In the genomic region with DNA sequence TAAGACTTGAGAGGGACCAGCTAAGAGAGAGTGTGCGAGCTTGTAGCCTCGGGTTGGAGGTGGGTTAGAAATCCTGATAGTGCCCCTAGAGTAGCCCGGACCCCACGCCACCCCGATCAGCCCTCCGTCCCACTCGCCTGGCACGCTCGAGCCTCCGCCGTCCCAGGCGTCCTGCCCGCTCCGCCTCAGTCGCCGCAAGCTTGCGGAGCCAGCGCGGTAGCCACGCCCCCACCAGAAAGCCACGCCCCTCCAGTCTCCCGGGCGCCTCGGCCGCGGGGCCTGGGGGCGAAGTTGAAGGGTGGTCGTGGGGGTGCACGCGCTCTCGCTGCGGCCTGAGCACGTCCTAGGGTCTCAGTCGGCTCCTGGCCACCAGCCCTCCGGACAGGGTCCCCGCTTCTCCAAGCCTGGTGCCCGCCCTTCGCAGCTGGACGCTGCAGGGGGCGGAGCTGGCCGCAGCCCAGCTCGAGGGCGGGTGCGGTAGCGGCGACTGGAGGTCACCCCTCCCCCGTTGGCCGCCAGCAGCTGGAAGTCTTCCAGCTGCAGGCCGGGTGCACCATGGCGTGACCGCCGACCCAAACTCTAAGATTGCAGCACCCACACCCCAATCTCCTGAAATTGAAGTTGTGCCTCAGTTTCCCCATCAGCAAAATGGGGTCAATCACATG, we compare ENCODE assay signal across 8 mouse cellular contexts. TPM values are rescaled to one million over a fixed set of nuclear protein-coding genes. Genes with fewer than 3 reads are reported as not detected.
DNase-seq lines count a peak whose midpoint lies in the region; ATAC-seq and TF ChIP-seq lines count a peak whose summit lies in the region.

A gene (minus strand): TSS at position 400 of the 665 bp plus-strand sequence.

- intact Hi-C loops in heart, adult 2 months (cut with DNase I) = no loop called here

- peak; percentile 74 for ATAC-seq in embryonic facial prominence, embryonic 13.5 days (ENCODE audit: insufficient number of reproducible peaks, insufficient read depth, low FRiP score, low TSS enrichment, low read depth)

- peak; percentile 70 for DNase-seq in 3T3-L1 (ENCODE audit: low read depth, low spot score)
- peak; percentile 93 for DNase-seq in adrenal gland, postnatal 14 days
- peak; percentile 94 to 97 for DNase-seq in heart, adult 2 months
- DNase-seq in kidney, adult 8-10 months = peak; percentile 78 to 87
- peak; percentile 88 for DNase-seq in liver
- peak; percentile 28 to 73 for DNase-seq in monocyte, adult 2 months (ENCODE audit: low read depth in 1 of 2, low spot score in 2 of 2)
- peak; percentile 76 for DNase-seq in splenic B cell, adult 2 months (ENCODE audit: low read depth, low spot score)

- peak within 1 kb of the TSS; percentile 95 for H3K27ac ChIP-seq in embryonic facial prominence, embryonic 13.5 days
- H3K27ac ChIP-seq in heart, adult 2 months = peak within 1 kb of the TSS; percentile 96

- no peaks in the 10 kb centered on the region for H3K9me3 ChIP-seq in embryonic facial prominence, embryonic 13.5 days

- no peak for TF ChIP-seq CTCF in heart, adult 2 months (IDR thresholded peaks at IDR 0.05)

- under 1% methylated on average over 52 of the region's 52 CpGs for WGBS in embryonic facial prominence, embryonic 13.5 days
- under 1% methylated on average over 51 of the region's 52 CpGs for whole genome bisulfite sequencing in heart, adult 2 months

- peak within 1 kb of the TSS; percentile 90 for H3K9ac ChIP-seq in embryonic facial prominence, embryonic 13.5 days
- H3K9ac ChIP-seq in heart, adult 2 months (ENCODE audit: low read depth, low read length) = peak within 1 kb of the TSS; percentile 88

- H3K36me3 ChIP-seq in embryonic facial prominence, embryonic 13.5 days = peaks cover 38% of the 10 kb centered on the region
- H3K36me3 ChIP-seq in heart, adult 2 months (ENCODE audit: control insufficient read depth, insufficient read depth, low read length) = no peaks in the 10 kb centered on the region; the same call in 1 of the 2 replicates
- H3K36me3 ChIP-seq in splenic B cell, adult 2 months (ENCODE audit: control insufficient read depth, insufficient read depth, low read length, poor library complexity, severe bottlenecking) = no peaks in the 10 kb centered on the region

- peaks cover 30% of the 10 kb centered on the region for H3K4me1 ChIP-seq in embryonic facial prominence, embryonic 13.5 days
- peaks cover 13% of the 10 kb centered on the region for H3K4me1 ChIP-seq in heart, adult 2 months (ENCODE audit: control insufficient read depth, insufficient read depth, low read length)

- no peaks in the 10 kb centered on the region for H3K27me3 ChIP-seq in embryonic facial prominence, embryonic 13.5 days
- H3K27me3 ChIP-seq in heart, adult 2 months (ENCODE audit: control insufficient read depth, insufficient read depth, low read length) = no peaks in the 10 kb centered on the region
- no peaks in the 10 kb centered on the region for H3K27me3 ChIP-seq in splenic B cell, adult 2 months (ENCODE audit: control insufficient read depth, insufficient read depth, low read length, poor library complexity, severe bottlenecking)

- 0 out of 2 replicates have a peak, but pooled peaks cover 2% of the 10 kb centered on the region for H3K79me2 ChIP-seq in heart, adult 2 months (replicated peaks; ENCODE audit: control insufficient read depth, insufficient read depth, low read length)

- TF ChIP-seq POLR2A in heart, adult 2 months (IDR thresholded peaks at IDR 0.05; ENCODE audit: insufficient read depth, low read depth, low read length) = peak; percentile 91

- H3K4me3 ChIP-seq in embryonic facial prominence, embryonic 13.5 days = peak within 1 kb of the TSS; percentile 83
- H3K4me3 ChIP-seq in heart, adult 2 months = peak within 1 kb of the TSS; percentile 97

- H3K4me2 ChIP-seq in embryonic facial prominence, embryonic 13.5 days = peak within 1 kb of the TSS; percentile 75

- peak; percentile 57; the same call in 1 of the 2 replicates for TF ChIP-seq EP300 in heart, adult 2 months (IDR thresholded peaks at IDR 0.05; ENCODE audit: insufficient read depth, low read depth, low read length)

RNA-seq across cellular contexts. Expression of the gene that starts here (rescaled TPM):
- total RNA-seq in adrenal gland, postnatal 14 days (2021) = 31.5 and 31.8 TPM in 2 replicates
- 20.8 and 22.6 TPM in 2 replicates for polyA plus RNA-seq in embryonic facial prominence, embryonic 13.5 days (2015; fragmentation: Nextera tagmentation; extraction: Ambion mirVana)
- total RNA-seq in heart, adult 2 months (2021) = 10 to 100 TPM; 57.3 to 62.9 TPM
- polyA plus RNA-seq in heart, adult 2 months (2012; rRNA removed) = 45.3 and 52.7 TPM in 2 replicates

Comparison
In these comparisons a context has a peak if more than half of its experiments do, and no peak if none do; other contexts are left out.
1. Peak in every context shown above with its lines: DNase-seq, ATAC-seq, H3K4me3 ChIP-seq and H3K27ac ChIP-seq.